Mouse (Mus musculus): ENCODE measurements around the gene Tle6. TPM values are rescaled to one million over a fixed set of nuclear protein-coding genes. Genes with fewer than 3 reads are reported as not detected.

The Tle6 gene
- total RNA-seq, 2 experiments from 2014 or later = 2.4 to 4.4 TPM

DNA sequence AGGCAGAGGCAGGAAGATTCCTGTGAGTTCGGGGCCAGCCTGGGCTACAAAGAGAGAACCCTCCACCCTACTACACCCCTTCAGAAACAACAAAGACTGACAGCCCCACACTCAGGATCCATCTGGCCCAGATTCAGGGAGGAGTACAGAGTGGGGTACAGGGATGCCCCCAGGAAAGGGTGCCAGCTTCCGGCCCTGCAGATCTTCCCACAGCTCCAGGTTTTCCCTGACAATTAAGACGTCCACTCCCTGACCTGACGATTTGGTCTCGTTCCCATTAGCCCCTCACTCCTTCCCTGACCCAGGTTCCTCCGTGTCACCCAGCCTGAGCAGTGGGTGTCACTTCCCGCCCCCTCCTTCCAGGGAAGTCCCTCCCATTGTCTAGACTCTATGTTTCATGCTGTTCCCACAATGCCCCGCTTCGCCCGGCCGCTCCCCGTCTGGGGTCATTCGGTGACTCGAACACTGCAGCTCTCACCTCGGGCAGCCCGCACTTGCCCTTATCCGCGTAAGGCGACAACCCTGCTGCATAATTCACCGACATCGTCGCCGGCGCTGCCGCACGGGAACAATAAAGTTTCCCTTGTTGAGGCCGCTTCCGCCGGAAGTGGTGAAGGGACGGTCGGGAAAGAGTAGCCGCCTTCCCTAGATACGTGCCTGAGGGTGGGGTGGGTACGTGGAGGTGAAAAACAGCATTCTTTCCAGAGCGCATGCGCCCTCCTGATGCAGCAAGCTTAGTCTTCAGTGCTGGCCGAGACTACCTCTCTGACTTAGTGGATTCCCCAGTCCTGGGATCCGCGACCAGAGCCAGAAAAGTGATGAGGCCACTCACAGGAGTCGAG lies 26.3 kb upstream of the Tle6 start, which contains the start of gene Sirt6:
Gene Sirt6, minus strand, starts transcription at position 804 of the 842 bp plus-strand sequence.
- DNase-seq = peak; percentile 91
- intact Hi-C loops (cut with DNase I; ENCODE audit: low total_unique reads) = loop anchor here (10.0 kb wide), 1 partner anchor 548 kb away; no protein-coding TSS in a partner anchor

DNA sequence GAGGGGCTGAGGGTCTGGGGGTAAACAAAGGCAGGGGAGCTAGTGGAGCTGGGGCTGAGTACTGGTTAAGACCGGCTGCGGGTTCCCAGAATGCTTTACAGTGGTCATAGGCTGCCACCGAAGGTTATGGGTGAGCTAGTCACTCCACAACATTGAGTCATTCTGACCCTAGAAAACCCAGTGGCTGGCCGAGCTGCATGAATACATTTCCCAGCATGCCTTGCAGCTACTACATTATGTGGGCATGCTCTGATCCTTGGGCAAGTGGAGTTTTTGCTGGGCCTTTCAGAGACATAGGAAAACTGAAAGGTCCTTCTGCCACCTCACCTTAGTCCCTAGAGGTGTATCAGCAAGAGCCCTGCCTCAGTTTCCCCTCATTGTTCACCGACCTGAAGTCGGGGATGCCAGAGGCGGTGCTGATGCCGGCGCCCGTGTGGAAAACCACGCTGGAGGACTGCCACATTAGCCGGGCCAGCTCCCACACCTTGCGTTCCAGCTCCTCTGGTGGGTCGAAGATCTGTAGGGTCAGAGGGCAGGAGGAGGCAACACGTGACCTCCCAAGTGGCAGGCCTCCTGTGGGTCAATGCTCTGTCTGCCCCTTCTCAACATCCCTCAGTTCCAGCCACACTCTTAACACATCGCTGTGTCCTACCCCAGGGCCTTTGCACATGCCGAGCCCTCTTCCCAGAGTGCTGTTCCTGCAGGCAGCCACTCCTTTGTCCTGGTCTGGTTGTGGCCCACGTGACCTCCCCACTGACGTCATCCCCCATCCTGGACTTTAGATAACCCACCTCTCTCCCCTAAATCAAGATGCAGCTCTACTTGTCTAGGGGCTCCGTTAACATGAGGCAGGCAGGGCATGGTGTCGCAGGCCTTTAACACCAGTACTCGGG lies 25.5 kb upstream of the Tle6 start:
- no peak for DNase-seq
- intact Hi-C loops (cut with DNase I; ENCODE audit: low total_unique reads) = loop anchor here (10.0 kb wide), 1 partner anchor 548 kb away; no protein-coding TSS in a partner anchor

DNA sequence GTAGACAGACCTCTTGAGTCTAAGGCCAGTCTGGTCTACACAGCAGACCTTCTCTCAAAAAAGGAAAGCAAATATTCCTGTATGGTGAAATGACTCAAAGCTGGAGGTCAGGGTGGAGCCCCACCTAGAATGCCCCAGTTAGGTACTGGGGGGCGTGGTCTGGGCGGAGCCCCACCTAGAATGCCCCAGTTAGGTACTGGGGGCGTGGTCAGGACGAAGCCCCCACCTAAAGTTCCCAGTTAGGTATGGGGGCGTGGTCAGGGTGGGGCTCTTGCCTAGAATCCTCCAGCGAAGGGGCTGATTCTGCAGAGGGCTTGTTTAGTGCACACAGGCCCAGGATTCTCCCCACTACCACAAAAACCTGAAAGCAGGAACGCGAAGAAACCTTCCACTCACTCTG lies 22.6 kb upstream of the Tle6 start:
- DNase-seq = no peak
- intact Hi-C loops (cut with DNase I; ENCODE audit: low total_unique reads) = loop anchor here (10.0 kb wide), 1 partner anchor 551 kb away; no protein-coding TSS in a partner anchor

DNA sequence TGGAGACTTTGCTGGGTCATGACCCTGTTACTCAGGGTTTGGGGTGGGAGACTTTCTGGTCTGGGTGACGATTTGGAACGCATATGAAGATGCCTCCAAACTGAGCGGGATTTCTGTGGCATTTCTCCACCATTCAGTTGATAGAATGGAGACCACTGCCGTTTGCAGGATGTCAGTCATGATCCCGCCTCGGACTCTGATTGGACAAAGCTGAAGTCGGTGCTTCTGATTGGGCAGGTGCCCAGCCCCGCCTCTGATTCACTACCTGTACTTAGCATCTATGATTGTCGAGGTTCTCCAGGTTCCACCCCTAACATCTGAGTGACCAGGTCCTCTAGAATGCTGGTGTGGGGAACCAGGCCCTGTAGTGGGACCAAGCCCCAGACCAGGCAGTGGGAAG lies 19.9 kb upstream of the Tle6 start:
- intact Hi-C loops (cut with DNase I; ENCODE audit: low total_unique reads) = loop anchor here (10.0 kb wide), 1 partner anchor 554 kb away; no protein-coding TSS in a partner anchor
- no peak for DNase-seq

DNA sequence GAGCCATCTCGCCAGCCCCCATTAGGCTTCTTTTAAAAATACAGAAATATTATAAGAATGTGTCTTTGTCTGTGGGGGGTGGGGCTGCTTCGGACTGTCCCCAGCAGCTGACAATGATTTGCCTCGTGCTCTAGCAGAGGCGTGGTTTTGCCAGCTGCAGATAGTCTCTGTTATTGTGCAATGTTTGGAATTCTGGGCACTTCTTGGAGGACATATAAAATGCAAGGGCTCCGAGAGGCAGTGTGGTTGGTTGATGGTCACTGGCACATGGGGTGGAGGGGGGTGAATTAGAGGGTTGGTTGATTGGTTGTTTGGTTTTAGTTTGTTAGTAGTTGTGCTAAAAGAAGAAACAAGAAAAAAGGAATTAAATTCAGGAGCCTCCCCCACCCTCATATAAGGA lies 19.1 kb upstream of the Tle6 start:
- no peak for DNase-seq
- intact Hi-C loops (cut with DNase I; ENCODE audit: low total_unique reads) = loop anchor here (10.0 kb wide), 1 partner anchor 555 kb away; no protein-coding TSS in a partner anchor

DNA sequence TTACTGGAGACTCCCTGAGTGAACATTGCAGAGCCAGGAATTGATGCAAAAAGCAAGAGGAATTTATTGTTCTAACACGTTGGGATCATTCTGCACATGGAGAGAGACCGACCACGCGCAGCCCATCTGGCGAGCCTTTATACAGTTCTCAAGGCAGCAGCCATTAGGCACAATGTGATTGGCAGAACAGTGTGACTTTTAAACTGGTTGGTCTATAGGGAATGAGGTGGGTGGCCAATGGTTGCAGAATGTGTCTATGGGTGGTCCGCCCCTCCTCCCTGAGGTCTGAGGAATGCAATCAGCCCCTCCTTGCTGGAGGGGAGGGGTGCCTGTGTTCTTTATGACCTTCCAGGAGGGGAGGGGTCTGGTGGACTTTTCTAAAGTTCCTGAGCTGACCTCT lies 14.6 kb upstream of the Tle6 start:
- intact Hi-C loops (cut with DNase I; ENCODE audit: low total_unique reads) = no loop called here

DNA sequence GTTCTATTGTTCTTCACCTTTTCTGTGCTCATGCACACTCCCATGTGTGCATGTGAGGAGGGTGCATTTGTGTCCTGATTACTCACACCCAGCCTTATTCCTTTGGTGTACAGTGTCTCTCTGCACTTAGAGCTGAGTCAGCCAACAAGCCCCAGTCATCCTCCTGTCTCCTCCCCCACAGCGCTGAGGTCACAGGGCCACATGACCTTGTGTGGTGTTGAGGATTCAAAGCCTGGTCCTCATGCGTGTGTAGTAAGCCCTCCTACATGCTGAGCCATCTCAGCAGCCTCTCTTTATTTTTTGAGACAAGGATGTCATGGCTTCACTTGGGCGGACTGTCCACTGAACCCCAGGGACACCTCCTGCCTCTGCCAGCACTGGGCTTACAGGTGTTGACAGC lies 11.9 kb upstream of the Tle6 start:
- intact Hi-C loops (cut with DNase I; ENCODE audit: low total_unique reads) = no loop called here
- no peak for DNase-seq

More for the DNA sequence above, 14.6 kb upstream of the Tle6 start:
- no peak for DNase-seq

DNA sequence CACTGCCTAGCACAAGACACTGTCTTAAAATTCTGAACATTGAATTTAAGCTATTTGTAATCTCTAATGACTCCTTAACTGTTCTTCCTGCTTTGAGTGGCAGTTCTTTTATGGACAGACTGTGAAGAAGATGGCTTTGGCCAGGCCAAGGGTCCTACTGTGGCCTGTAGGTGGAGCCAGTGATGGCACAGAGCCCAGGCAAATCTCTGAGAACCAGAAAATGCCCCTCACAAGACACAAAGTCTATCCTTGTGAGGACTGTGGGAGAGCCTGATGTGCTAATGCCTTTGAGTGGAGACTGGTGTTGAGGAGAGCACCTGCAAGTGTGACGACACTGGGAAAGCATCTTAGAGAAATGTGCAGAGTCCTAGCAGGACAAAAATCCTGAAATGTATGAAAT lies 7.4 kb upstream of the Tle6 start:
- no peak for DNase-seq
- intact Hi-C loops (cut with DNase I; ENCODE audit: low total_unique reads) = no loop called here

DNA sequence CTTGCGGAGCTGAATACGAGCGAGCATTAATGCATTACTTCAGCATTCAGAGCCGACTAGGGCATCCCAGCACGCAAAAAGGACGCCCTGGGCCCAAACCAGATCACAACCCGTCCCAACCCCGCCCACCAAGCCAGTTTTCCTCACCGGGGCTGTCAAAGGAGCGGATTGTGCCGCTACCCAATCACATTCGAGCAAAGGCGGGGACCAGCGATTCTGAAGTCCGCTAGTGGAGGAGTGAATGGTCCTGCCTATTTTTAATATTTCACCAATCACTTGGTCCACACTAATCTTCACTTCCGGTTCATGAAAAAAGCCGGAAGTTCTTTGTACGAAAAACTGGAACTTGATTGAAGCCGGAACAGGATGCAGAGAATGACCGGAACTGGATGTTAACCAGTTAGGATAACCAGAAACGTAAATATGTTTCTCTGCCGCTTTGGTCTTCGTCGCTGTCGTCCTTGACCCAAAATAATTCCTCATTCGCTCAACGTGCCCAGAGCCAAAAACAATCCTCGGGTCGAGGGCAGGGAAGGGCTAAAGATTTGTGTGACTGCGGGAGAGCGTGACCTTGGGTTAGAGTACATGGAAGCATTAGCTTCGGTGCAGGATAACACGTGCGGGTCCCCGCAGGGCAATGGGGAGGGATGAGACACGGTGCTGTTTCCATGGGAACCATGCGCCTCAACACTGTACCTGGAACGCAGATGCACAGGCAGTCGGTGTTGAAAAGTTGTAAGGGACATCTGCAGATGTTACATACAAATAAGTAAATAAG lies 5.3 kb upstream of the Tle6 start, which contains the start of gene BC025920:
Gene BC025920, plus strand, starts transcription at position 297 of the 778 bp plus-strand sequence.
- DNase-seq = peak; percentile 95
- intact Hi-C loops (cut with DNase I; ENCODE audit: low total_unique reads) = no loop called here

DNA sequence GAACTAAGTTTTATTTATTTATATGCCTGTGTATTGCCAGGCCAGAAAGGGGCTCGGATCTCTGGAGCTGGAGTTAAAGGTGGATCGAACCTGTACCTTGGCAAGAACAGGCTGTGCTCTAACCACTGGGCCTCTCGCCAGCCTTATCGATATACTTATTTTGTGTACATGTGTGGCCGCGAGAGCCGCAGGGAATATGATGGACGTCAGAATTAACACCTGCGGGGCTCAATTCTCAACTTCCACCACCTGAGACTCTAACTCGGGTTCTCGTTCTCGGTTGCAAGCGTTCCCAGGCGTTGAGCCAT lies 4.7 kb upstream of the Tle6 start:
- DNase-seq = peak; percentile 44
- intact Hi-C loops (cut with DNase I; ENCODE audit: low total_unique reads) = no loop called here

DNA sequence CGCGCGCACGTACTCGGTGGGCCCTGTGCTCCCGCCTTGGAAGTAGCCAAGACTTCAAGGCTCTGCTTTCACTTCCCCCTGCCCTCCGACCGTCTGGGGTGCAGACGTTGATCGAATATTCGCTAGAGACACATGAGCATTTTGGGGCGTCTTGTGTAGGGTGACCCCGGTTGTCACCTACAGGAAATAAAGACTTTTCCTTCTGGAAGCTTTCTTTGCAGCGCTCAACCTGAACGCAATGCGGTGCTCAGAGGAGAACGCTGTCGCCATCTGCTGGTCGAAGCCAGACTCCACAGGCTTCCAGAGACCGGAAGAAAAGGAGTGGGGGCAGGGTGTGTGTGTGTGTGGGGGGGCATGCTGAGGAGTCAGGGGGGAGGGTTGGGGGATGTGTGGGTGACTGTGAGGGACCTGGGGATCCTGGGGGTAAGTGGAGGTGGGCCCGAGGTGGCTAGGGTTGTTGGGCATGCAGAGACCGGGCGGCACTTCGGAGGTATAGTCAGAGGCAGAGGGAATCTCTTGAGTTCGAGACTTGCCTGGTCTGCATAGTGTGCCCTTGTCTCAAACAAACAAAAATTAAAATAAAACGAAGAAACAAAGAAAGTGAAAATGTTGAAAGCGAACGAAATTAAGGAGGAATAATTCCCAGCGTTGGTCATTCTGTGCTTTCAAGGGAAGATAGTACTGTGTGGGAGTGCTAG lies 4.2 kb upstream of the Tle6 start:
- peak; percentile 86 for DNase-seq
- intact Hi-C loops (cut with DNase I; ENCODE audit: low total_unique reads) = loop anchor here (5.0 kb wide), 1 partner anchor 38 kb away; no protein-coding TSS in a partner anchor

DNA sequence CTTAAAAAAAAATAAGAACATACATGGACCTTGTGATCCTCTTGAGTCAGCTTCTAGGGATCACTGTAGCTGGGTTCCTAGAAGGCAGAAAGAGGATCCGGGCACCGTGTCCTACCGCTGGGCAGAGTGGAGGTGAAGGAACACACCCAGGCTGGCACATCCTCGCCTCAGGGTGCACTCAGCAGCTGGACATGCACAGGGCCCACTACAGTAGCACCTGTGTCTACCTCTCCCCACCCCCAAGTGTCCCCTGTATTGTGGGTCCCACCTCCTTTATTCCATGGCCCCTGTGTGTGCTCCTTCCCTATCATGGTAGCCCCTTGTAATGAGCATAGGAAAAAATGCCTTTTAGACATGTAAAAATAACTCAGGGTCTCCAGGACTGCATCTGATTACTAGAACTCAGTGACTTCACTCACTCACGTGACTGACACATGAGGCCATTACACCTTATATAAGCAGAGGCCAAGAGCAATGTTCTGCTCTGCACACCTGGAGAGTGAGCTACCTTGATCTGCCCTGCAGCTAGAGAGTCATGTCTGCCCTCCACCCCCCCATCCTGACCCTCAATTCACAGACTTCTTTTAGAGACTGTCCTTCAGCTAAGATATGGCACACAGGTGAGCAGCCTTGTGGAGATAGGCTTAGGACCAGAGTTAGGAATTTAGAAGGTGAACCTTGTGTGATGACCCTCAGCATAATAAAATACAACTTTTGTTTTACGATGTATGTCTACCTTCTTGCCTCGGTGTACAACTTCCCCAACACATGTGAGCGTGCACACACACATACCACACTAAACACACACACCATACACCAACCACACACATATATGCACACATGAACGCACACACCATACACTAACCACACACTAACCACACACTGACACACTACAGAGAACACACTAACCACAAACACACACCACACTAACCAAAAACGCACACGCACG lies 3.4 kb upstream of the Tle6 start:
- intact Hi-C loops (cut with DNase I; ENCODE audit: low total_unique reads) = loop anchor here (5.0 kb wide), 1 partner anchor 37 kb away; no protein-coding TSS in a partner anchor
- DNase-seq = no peak

DNA sequence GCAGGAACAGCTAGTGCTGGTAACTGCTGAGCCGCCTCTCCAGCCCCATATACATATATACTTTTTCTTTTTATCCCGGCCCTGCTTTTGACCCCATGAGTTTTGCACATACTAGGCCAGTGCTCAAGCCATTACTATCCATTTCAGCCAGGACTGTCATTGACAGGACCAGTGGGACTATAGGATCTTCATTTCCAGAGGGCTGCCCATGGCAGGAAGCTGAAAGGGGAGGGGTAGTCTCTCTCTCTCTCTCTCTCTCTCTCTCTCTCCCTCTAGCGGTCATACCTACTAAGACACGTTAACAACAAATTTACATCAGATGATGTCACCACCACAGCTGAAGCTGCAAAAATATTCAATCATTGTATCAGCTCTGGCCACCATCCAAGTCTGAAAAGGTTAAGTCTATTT lies 1.9 kb upstream of the Tle6 start:
- DNase-seq = no peak
- intact Hi-C loops (cut with DNase I; ENCODE audit: low total_unique reads) = loop anchor here (5.0 kb wide), 1 partner anchor 35 kb away; no protein-coding TSS in a partner anchor

DNA sequence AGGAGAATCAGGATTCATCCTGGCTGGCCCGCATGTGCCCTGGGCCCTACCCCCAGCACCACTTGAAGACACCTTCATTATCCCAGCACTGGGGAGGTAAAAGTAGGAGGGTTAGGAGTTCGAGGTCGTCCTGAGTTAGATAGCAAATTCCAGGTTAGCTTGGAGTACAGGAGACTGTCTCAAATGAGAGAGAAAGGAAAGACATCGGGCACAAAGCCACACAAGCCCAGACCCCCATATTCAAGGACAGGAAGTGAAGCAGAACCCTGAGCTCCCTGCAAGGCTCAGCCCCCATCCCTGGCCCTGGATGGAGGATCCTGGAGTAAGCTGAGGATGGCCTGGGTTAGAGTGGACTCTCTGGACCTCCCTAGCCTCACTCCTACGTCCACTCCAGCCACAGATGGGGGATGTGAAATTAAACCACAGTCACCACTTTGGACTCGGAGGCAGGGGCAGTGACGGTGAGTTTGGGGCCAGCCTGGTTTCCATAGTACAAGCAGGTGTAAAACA lies 578 bp upstream of the Tle6 start:
- DNase-seq = no peak
- intact Hi-C loops (cut with DNase I; ENCODE audit: low total_unique reads) = loop anchor here (5.0 kb wide), 1 partner anchor 34 kb away; no protein-coding TSS in a partner anchor

DNA sequence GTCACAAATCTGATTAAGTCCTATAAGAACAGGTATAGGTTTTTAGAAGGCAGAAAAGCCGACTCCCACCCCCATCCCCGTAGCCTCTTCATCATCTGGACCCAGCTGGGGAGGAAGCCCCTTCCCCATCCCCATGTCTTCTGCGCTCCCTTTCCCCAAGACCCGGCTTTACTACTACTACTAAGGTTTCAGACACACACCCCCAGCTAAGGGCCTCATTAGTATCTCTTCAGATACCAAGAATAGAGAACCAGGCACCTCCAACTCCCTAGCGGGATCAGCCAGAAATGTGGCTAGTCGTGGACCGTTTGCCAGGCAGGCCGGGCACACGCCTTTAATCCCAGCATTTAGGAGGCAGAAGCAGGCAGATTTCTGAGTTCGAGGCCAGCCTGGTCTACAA lies 777 bp downstream of the Tle6 start:
- intact Hi-C loops (cut with DNase I; ENCODE audit: low total_unique reads) = loop anchor here (5.0 kb wide), 1 partner anchor 33 kb away; no protein-coding TSS in a partner anchor
- no peak for DNase-seq

DNA sequence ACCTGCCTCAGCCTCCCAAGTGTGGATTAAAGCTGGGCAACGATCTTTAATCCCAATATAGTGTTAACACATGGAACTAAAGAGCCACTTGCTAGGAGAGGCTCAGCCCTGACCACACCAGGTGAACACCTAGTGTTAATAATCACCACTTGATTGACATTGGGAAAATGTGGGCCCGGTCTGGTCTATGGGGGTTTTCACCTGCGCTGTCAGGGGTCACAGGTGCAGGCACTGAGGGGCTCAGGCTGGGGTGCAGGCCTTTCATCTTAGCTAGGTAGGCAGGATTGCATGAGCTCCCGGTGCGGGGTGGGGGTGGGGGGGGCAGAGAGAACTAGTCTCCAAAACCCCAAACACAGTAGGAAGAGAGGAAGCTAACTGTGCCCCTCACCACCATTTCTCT lies 1.2 kb downstream of the Tle6 start:
- intact Hi-C loops (cut with DNase I; ENCODE audit: low total_unique reads) = loop anchor here (5.0 kb wide), 1 partner anchor 32 kb away; no protein-coding TSS in a partner anchor
- DNase-seq = no peak

DNA sequence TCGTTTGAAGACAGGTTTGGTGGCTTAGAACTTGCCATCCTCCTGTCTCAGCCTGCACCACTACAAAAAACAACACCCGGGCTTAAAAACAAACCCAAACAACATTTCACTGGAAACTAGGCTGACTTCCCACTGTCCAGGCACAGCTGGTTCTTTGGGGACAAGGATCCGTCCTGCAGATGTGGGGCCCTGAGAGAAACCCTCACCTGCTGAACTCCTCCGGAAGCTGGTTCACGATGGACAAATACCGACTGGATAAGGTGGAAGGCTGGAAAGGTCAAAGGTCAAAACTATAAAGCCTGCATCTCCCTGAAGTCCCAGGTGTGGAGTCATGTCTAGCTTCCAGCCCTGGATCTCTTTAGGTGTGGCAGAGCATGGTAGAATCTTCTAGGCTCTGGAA lies 2.0 kb downstream of the Tle6 start:
- intact Hi-C loops (cut with DNase I; ENCODE audit: low total_unique reads) = no loop called here
- no peak for DNase-seq
